Mouse (Mus musculus) MEL (cell line): ENCODE measurements at regions not wholly inside any gene's neighbourhood (a gene's known extent, or its start where the extent isn't known, plus 50 kb on each side); places are given as distances from the start of the nearest gene placed in this dataset.
"Not testable (repeated sequence)": the region's sequence is repeated elsewhere in the genome, so short reads cannot be mapped to it uniquely, and the experiment has no call there.

ENCODE experiments used
- DNase-seq: peaks from one replicate; pipeline ENCODE4 v3.0.0; 2011; ENCODE audit warnings: low read depth, low spot score
- H3K27ac ChIP-seq: 2 replicates; pipeline ENCODE4 v1.5.1; 2012; ENCODE audit warnings: low read depth, mild to moderate bottlenecking, control low read depth, low read length, moderate library complexity; ENCODE audit not compliant: control insufficient read depth
- H3K27me3 ChIP-seq, 2 experiments: fragments of 150-350 bp in 1 of 2; sonication (generic) in 1 of 2; 2 replicates each; pipeline ENCODE4 v1.6.1; 2012; ENCODE audit warnings: low read length in 2 of 2, mild to moderate bottlenecking in 2 of 2, improper control_type of control experiment in 1 of 2, moderate library complexity in 1 of 2; ENCODE audit not compliant: insufficient read depth in 2 of 2, control insufficient read depth in 1 of 2
- H3K36me3 ChIP-seq, 2 experiments: 2 replicates each; pipeline ENCODE4 v1.6.1; 2012 to 2014; ENCODE audit warnings: low read length in 2 of 2, improper control_type of control experiment in 1 of 2, inconsistent platforms in 1 of 2, mild to moderate bottlenecking in 1 of 2; ENCODE audit not compliant: insufficient read depth in 2 of 2, control insufficient read depth in 1 of 2
- H3K4me1 ChIP-seq, 2 experiments: fragments of 150-350 bp in 1 of 2; sonication (generic) in 1 of 2; 2 replicates each; pipeline ENCODE4 v1.6.1; 2012; ENCODE audit warnings: low read length in 2 of 2, improper control_type of control experiment in 1 of 2, mild to moderate bottlenecking in 1 of 2; ENCODE audit not compliant: insufficient read depth in 2 of 2, control insufficient read depth in 1 of 2
- H3K4me3 ChIP-seq, 2 experiments: fragments of 150-350 bp in 1 of 2; sonication (generic) in 1 of 2; 2 replicates each; pipeline ENCODE4 v1.5.1; 2012; ENCODE audit warnings: low read depth in 2 of 2, low read length in 2 of 2, mild to moderate bottlenecking in 2 of 2, moderate library complexity in 2 of 2, control low read depth in 1 of 2, improper control_type of control experiment in 1 of 2; ENCODE audit not compliant: control insufficient read depth in 1 of 2, insufficient read depth in 1 of 2
- H3K79me2 ChIP-seq: 2 replicates; pipeline ENCODE4 v1.6.1; 2012; ENCODE audit warnings: mild to moderate bottlenecking, low read length, moderate library complexity; ENCODE audit not compliant: control insufficient read depth, poor library complexity, insufficient read depth
- H3K9ac ChIP-seq: 2 replicates; pipeline ENCODE4 v1.6.1; 2012; ENCODE audit warnings: low read depth, mild to moderate bottlenecking, control low read depth, low read length, moderate library complexity; ENCODE audit not compliant: control insufficient read depth, poor library complexity, severe bottlenecking
- H3K9me3 ChIP-seq: fragments of 150-350 bp; sonication (generic); replicated peaks from 2 replicates; pipeline ENCODE4 v1.6.1; 2012; ENCODE audit warnings: mild to moderate bottlenecking, low read length, improper control_type of control experiment, moderate library complexity; ENCODE audit not compliant: insufficient read depth
- CHD2 ChIP-seq: IDR thresholded peaks from 2 replicates; pipeline ENCODE4 v1.6.1; 2011; ENCODE audit warnings: low read length, improper control_type of control experiment
- ELF1 ChIP-seq: IDR thresholded peaks from 2 replicates; pipeline ENCODE4 v1.6.1; 2014; ENCODE audit warnings: low read depth, mild to moderate bottlenecking, inconsistent platforms, low read length, improper control_type of control experiment, moderate library complexity
- EP300 ChIP-seq, 2 experiments: IDR thresholded peaks; 2 replicates each; pipeline ENCODE4 v1.6.1; 2011; ENCODE audit warnings: improper control_type of control experiment in 2 of 2, low read length in 2 of 2, low read depth in 1 of 2, mild to moderate bottlenecking in 1 of 2
- GATA1 ChIP-seq: IDR thresholded peaks from 2 replicates; pipeline ENCODE4 v1.6.1; 2011; ENCODE audit warnings: low read depth, low read length, improper control_type of control experiment
- HCFC1 ChIP-seq: IDR thresholded peaks from 2 replicates; pipeline ENCODE4 v1.6.1; 2012; ENCODE audit warnings: low read depth, mild to moderate bottlenecking, inconsistent platforms, low read length, improper control_type of control experiment, moderate library complexity
- MAFK ChIP-seq: IDR thresholded peaks from 2 replicates; pipeline ENCODE4 v1.6.1; 2011; ENCODE audit warnings: low read depth, mild to moderate bottlenecking, low read length, improper control_type of control experiment, borderline replicate concordance
- MAZ ChIP-seq: IDR thresholded peaks from 2 replicates; pipeline ENCODE4 v1.6.1; 2012; ENCODE audit warnings: low read depth, mild to moderate bottlenecking, inconsistent platforms, low read length, improper control_type of control experiment
- MXI1 ChIP-seq: IDR thresholded peaks from 2 replicates; pipeline ENCODE4 v1.6.1; 2011; ENCODE audit warnings: mild to moderate bottlenecking, low read depth, low read length, improper control_type of control experiment
- MYC ChIP-seq: IDR thresholded peaks from 2 replicates; pipeline ENCODE4 v1.6.1; 2011; ENCODE audit warnings: low read depth, mild to moderate bottlenecking, low read length, improper control_type of control experiment, moderate library complexity
- NRF1 ChIP-seq: IDR thresholded peaks from 2 replicates; pipeline ENCODE4 v1.6.1; 2014; ENCODE audit warnings: low read depth, mild to moderate bottlenecking, inconsistent platforms, low read length, improper control_type of control experiment, moderate library complexity; ENCODE audit not compliant: poor library complexity, insufficient read depth, severe bottlenecking
- POLR2A ChIP-seq, 2 experiments: IDR thresholded peaks; 2 replicates each; pipeline ENCODE4 v1.6.1; 2011 to 2012; ENCODE audit warnings: low read length in 2 of 2, mild to moderate bottlenecking in 2 of 2, control low read depth in 1 of 2, improper control_type of control experiment in 1 of 2, low read depth in 1 of 2, moderate library complexity in 1 of 2; ENCODE audit not compliant: control insufficient read depth in 1 of 2, insufficient read depth in 1 of 2, poor library complexity in 1 of 2
- POLR2AphosphoS2 ChIP-seq: IDR thresholded peaks from 2 replicates; pipeline ENCODE4 v1.6.1; 2011; ENCODE audit warnings: low read length, improper control_type of control experiment
- SIN3A ChIP-seq: IDR thresholded peaks from 2 replicates; pipeline ENCODE4 v1.6.1; 2012; ENCODE audit warnings: low read length, improper control_type of control experiment, inconsistent platforms
- TBP ChIP-seq: IDR thresholded peaks from 2 replicates; pipeline ENCODE4 v1.8.0; 2011; ENCODE audit warnings: low read depth, low read length, improper control_type of control experiment
- TCF12 ChIP-seq: IDR thresholded peaks from 2 replicates; pipeline ENCODE4 v1.6.1; 2014; ENCODE audit warnings: low read depth, mild to moderate bottlenecking, inconsistent platforms, low read length, improper control_type of control experiment, moderate library complexity
- USF1 ChIP-seq: IDR thresholded peaks from 2 replicates; pipeline ENCODE4 v1.6.1; 2014; ENCODE audit warnings: low read depth, mild to moderate bottlenecking, inconsistent platforms, low read length, improper control_type of control experiment, moderate library complexity
- USF2 ChIP-seq, 2 experiments: IDR thresholded peaks; 2 replicates each; pipeline ENCODE4 v1.6.1; 2011 to 2012; ENCODE audit warnings: improper control_type of control experiment in 2 of 2, low read length in 2 of 2, borderline replicate concordance in 1 of 2, inconsistent platforms in 1 of 2, low read depth in 1 of 2, mild to moderate bottlenecking in 1 of 2; ENCODE audit not compliant: insufficient read depth in 1 of 2

GRCm38 (mm10) chr5:109865628-109866027 is 57.6 kb upstream of the Gm15446 start:
- no peak for DNase-seq
- TF ChIP-seq EP300 (IDR thresholded peaks at IDR 0.05; ENCODE audit: low read depth in 1 of 2, low read length in 2 of 2) (no peak), USF2 (IDR thresholded peaks at IDR 0.05; ENCODE audit: borderline replicate concordance in 1 of 2, insufficient read depth in 1 of 2, low read depth in 1 of 2, low read length in 2 of 2) (no peak), POLR2A (IDR thresholded peaks at IDR 0.05; ENCODE audit: control insufficient read depth in 1 of 2, insufficient read depth in 1 of 2, low read depth in 1 of 2, low read length in 2 of 2, poor library complexity in 1 of 2) (no peak)
- Histone ChIP-seq H3K9me3 (no peaks in the 10 kb centered on the region), H3K36me3 (peaks cover 0 to 4% of the 10 kb centered on the region in 2 experiments; a peak in 2 of 4 replicates), H3K4me3 (peak overlapping the region; percentile 88 to 92; a peak in 3 of 4 replicates), H3K9ac (peak overlapping the region; percentile 59), H3K27me3 (no peaks in the 10 kb centered on the region), H3K27ac (no peak overlapping the region), H3K79me2 (peaks cover 1% of the 10 kb centered on the region; the same call in 1 of the 2 replicates), H3K4me1 (peaks cover 0 to 4% of the 10 kb centered on the region in 2 experiments; a peak in 1 of 4 replicates)

- H3K36me3 ChIP-seq, result peaks cover 0 to 4% of the 10 kb centered on the region in 2 experiments; a peak in 2 of 4 replicates
- DNase-seq, result peak; percentile 96
- no peaks in the 10 kb centered on the region for H3K9me3 ChIP-seq
- peak overlapping the region; percentile 46 for H3K27ac ChIP-seq
- peak overlapping the region; percentile 88 to 92 for H3K4me3 ChIP-seq
- H3K4me1 ChIP-seq, result peaks cover 0 to 4% of the 10 kb centered on the region in 2 experiments; a peak in 1 of 4 replicates
- peaks cover 1% of the 10 kb centered on the region; the same call in 1 of the 2 replicates for H3K79me2 ChIP-seq
- no peaks in the 10 kb centered on the region for H3K27me3 ChIP-seq
- 0 out of 2 replicates have a peak, but pooled peaks have one; percentile 9 for TF ChIP-seq USF1
- TF ChIP-seq TCF12, result 0 out of 2 replicates have a peak, but pooled peaks have one; percentile 3
- peak; percentile 58; the same call in 1 of the 2 replicates for TF ChIP-seq SIN3A
- TF ChIP-seq MAZ, result 0 out of 2 replicates have a peak, but pooled peaks have one; percentile 22
- TF ChIP-seq POLR2A (IDR thresholded peaks at IDR 0.05; ENCODE audit: control insufficient read depth in 1 of 2, insufficient read depth in 1 of 2, low read depth in 1 of 2, low read length in 2 of 2, poor library complexity in 1 of 2), result peak; percentile 51 to 72; a peak in 3 of 4 replicates
- peak; percentile 73 for TF ChIP-seq TBP
- TF ChIP-seq ELF1, result peak; percentile 83
- 0 out of 2 replicates have a peak, but pooled peaks have one; percentile 53 for TF ChIP-seq MYC
- TF ChIP-seq POLR2AphosphoS2, result peak; percentile 39; the same call in 1 of the 2 replicates
- peak; percentile 36; the same call in 1 of the 2 replicates for TF ChIP-seq MXI1
- TF ChIP-seq GATA1, result no peak
- peak; percentile 72 for TF ChIP-seq HCFC1
- no peak for TF ChIP-seq MAFK
- TF ChIP-seq NRF1, result peak; percentile 57
- TF ChIP-seq CHD2, result no peak
- H3K9ac ChIP-seq, result peak overlapping the region; percentile 59
Measured at GRCm38 (mm10) chr5:109866337-109867126, 56.7 kb upstream of the Gm15446 start.

- not testable (repeated sequence) for H3K9me3 ChIP-seq, H3K4me1 ChIP-seq, H3K79me2 ChIP-seq, H3K36me3 ChIP-seq, H3K27ac ChIP-seq, H3K27me3 ChIP-seq
- Histone ChIP-seq H3K9ac (peak overlapping the region; percentile 34), H3K4me3 (peak overlapping the region in 1 of 2 experiments; percentile 92; a peak in 2 of 4 replicates)
- DNase-seq, result peak; percentile 53
Measured at GRCm38 (mm10) chr5:109867221-109867620, 56.0 kb upstream of the Gm15446 start.
